Mouse (Mus musculus) ES-E14 (cell line): ENCODE results near the gene Snai3.

Experiments
- HCFC1 ChIP-seq: IDR thresholded peaks from 2 replicates; pipeline ENCODE4 v1.6.1; 2012; ENCODE audit warnings: low read length, inconsistent platforms, borderline replicate concordance; ENCODE audit not compliant: insufficient read depth
- MAFK ChIP-seq: IDR thresholded peaks from 2 replicates; pipeline ENCODE4 v1.6.1; 2014; ENCODE audit warnings: mild to moderate bottlenecking, low read depth, low read length, inconsistent platforms; ENCODE audit not compliant: insufficient read depth
- ZC3H11A ChIP-seq: IDR thresholded peaks from 2 replicates; pipeline ENCODE4 v1.6.1; 2012; ENCODE audit warnings: low read depth, mild to moderate bottlenecking, inconsistent platforms, low read length, borderline replicate concordance
- ZNF384 ChIP-seq: IDR thresholded peaks from 2 replicates; pipeline ENCODE4 v1.6.1; 2012; ENCODE audit warnings: low read depth, low read length, inconsistent platforms

DNA sequence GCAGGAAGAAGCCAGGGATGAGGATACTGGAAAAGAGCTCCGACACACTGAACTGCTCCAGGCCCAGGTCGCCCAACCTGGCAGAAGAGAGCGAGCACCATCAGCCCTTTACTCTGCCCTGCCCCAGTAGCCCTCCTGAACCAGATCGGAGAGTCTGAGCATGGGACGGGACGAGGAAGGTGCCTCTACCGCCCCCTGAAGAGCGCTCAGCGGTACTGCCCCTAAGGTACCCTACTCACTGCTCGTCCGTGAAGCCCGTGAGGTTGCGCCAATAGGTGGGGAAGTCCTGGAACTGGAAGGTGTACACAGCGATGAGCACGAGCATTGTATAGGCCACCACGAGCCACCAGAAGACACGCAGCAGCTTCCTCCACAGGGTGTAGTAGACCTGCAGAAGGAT lies 37.4 kb upstream of the Snai3 start:
- TF ChIP-seq MAFK (no peak), ZC3H11A (no peak), ZNF384 (no peak), HCFC1 (no peak)
